Mouse (Mus musculus) E14TG2a.4 (cell line): ENCODE results near the gene Ldlrad3.

Source experiments
- CTCF ChIP-seq: conservative IDR thresholded peaks from 2 replicates; pipeline ENCODE4 v1.5.1; 2014; ENCODE audit warnings: low read length
- POU5F1 ChIP-seq: IDR thresholded peaks from 2 replicates; pipeline ENCODE4 v1.6.1; 2014; ENCODE audit warnings: low read length, borderline replicate concordance

DNA sequence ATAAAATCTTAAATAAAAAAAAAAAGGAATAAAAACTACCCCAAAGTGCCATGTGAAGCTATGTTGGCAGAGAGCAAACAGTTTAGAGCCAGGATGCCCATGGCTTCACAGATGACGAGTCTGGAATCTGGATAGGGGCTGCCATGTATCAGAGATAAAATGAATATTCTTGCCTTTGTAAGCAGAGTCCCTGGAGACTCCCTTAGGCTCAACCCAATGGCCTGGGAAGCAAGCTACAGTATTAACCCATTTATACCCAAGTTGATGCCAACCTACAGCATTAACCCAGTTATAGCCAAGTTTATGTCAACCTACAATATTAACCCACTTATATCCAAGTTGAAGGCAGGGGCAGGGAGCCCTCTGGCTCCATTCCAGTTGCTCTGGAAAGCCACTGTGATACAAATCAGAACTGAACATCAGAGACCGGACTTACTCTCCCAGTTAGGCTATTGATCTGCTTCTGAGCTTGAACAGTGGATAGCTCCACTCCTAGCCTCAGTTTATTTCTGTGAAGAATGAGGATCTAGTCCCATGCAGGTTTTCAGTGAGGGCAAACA, 16.1 kb upstream of the Ldlrad3 start:
- no peak for TF ChIP-seq CTCF
- TF ChIP-seq POU5F1 = no peak
